Mouse (Mus musculus) erythroblast, embryonic 14.5 days (primary cell): ENCODE data around the gene Pik3ip1. TPM values are rescaled to one million over a fixed set of nuclear protein-coding genes. Genes with fewer than 3 reads are reported as not detected.

Source experiments
- H3K27me3 ChIP-seq: 2 replicates; pipeline ENCODE4 v1.6.1; 2012; ENCODE audit warnings: inconsistent platforms; ENCODE audit not compliant: control insufficient read depth
- H3K36me3 ChIP-seq: 2 replicates; pipeline ENCODE4 v1.6.1; 2012; ENCODE audit warnings: mild to moderate bottlenecking, inconsistent platforms; ENCODE audit not compliant: control insufficient read depth
- H3K4me1 ChIP-seq: 2 replicates; pipeline ENCODE4 v1.6.1; 2012; ENCODE audit warnings: inconsistent platforms; ENCODE audit not compliant: control insufficient read depth
- H3K4me3 ChIP-seq: replicated peaks from 2 replicates; pipeline ENCODE3; 2012; ENCODE audit warnings: moderate library complexity, mild to moderate bottlenecking, inconsistent platforms
- H3K9me3 ChIP-seq: 2 replicates; pipeline ENCODE4 v1.6.1; 2012; ENCODE audit warnings: low read length, inconsistent platforms, mixed read lengths; ENCODE audit not compliant: control insufficient read depth
- GATA1 ChIP-seq: IDR thresholded peaks from 2 replicates; pipeline ENCODE4 v1.6.1; 2012; ENCODE audit warnings: low read length, inconsistent platforms, mixed read lengths
- TAL1 ChIP-seq: IDR thresholded peaks from 3 replicates; pipeline ENCODE4 v1.6.1; 2012; ENCODE audit warnings: low read length, inconsistent platforms, mixed read lengths
- polyA plus RNA-seq: library from polyadenylated mRNA; stranded (reverse); fragments of >175 nt; gene quantifications from 2 replicates; pipeline ENCODE4 v1.2.3, GENCODE M21; 2012

The Pik3ip1 gene
- polyA plus RNA-seq, 1 experiment = 0.07 TPM

DNA sequence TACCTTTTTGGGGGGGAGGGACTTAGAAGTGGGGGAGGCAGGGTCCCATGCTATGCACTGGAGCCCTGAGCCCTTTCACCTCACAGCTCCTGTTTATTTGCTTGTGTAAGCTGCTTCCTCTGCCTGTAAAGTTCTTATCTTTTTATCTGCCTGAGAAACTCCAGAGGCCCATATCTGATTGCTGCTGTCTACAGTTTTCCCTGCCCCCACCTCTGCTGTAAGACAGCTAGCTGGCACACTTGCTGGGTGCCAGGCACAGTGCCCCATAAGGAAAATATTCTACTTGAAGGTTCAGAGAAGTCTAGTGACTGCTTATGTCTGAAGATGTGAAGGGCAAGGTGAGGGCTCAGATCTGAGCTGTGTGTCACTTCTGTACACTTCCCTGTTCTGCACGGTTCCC is 16.9 kb upstream of the Pik3ip1 start:
- H3K4me1 ChIP-seq = peaks cover 27% of the 10 kb centered on the region
- no peaks in the 10 kb centered on the region for H3K9me3 ChIP-seq
- TF ChIP-seq TAL1 = no peak
- TF ChIP-seq GATA1 = no peak
- no peaks in the 10 kb centered on the region for H3K27me3 ChIP-seq
- no peak overlapping the region for H3K4me3 ChIP-seq
- peaks cover 44% of the 10 kb centered on the region for H3K36me3 ChIP-seq

DNA sequence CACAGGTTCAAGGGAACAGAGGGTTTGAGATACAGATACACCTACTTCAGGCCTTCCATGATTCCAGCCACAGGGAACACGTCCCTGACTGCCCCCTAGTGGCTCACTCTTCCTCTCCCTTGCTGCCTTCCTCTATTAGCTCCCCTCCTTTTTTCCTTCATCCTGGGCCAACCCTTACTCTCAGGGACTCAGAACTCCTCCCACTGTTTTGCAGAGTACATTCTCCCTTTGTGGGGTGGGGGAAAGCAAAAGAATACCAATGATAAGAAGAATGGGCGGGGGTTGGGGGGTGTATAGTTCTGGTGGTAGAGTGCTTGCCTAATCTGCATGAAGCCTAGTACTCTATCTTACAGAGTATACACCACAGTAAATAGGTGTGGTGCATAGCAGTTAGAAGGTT is 16.1 kb upstream of the Pik3ip1 start:
- Histone ChIP-seq H3K36me3 (peaks cover 35% of the 10 kb centered on the region), H3K27me3 (no peaks in the 10 kb centered on the region), H3K4me1 (peaks cover 27% of the 10 kb centered on the region), H3K4me3 (no peak overlapping the region), H3K9me3 (no peaks in the 10 kb centered on the region)
- no peak for TF ChIP-seq GATA1
- TF ChIP-seq TAL1 = no peak

DNA sequence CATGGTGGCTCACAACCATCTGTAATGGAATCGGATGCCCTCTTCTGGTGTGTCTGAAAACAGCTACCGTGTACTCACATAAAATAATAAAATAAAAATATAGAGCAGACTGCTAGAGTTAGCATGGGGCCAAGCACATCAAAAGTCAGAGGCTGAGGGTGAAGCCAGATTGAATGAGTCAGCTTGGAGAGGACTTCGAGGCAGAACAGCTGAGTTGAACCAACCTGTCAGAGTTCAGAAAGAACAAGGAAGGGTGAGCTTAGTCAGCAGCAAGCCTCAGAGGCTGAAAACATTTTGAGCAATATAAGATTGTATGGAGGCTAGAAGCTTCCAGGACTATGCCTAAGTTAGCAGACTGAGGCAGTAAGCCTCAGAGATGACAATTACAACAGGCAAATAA is 11.9 kb upstream of the Pik3ip1 start:
- Histone ChIP-seq H3K4me1 (peaks cover 10% of the 10 kb centered on the region), H3K4me3 (no peak overlapping the region), H3K27me3 (no peaks in the 10 kb centered on the region), H3K36me3 (peaks cover 3% of the 10 kb centered on the region), H3K9me3 (no peaks in the 10 kb centered on the region)
- TF ChIP-seq GATA1 (no peak), TAL1 (no peak)

DNA sequence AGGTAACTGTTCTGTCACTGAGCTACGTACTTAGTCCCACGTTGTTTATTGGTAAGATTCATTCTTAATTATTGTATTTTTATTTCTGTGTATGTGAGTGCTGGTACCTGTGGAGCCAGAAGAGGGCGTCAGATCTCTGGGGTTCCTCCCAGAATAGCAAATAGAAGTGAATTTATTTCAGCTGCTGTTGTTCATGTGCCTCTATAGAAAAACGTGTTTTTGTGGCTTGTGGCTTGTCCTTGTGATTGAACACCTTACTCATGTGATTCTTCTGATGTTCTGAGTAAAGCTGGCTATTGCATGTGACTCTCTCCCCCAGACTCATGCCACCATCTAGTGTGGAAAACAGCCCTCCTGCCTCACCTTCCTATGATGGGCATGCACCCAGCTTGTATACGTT is 1.9 kb upstream of the Pik3ip1 start:
- H3K36me3 ChIP-seq = no peaks in the 10 kb centered on the region
- TF ChIP-seq GATA1 (no peak), TAL1 (no peak)
- peaks cover 38% of the 10 kb centered on the region for H3K27me3 ChIP-seq
- no peak overlapping the region for H3K4me3 ChIP-seq
- H3K9me3 ChIP-seq = peaks cover 6% of the 10 kb centered on the region
- peaks cover 17% of the 10 kb centered on the region for H3K4me1 ChIP-seq

DNA sequence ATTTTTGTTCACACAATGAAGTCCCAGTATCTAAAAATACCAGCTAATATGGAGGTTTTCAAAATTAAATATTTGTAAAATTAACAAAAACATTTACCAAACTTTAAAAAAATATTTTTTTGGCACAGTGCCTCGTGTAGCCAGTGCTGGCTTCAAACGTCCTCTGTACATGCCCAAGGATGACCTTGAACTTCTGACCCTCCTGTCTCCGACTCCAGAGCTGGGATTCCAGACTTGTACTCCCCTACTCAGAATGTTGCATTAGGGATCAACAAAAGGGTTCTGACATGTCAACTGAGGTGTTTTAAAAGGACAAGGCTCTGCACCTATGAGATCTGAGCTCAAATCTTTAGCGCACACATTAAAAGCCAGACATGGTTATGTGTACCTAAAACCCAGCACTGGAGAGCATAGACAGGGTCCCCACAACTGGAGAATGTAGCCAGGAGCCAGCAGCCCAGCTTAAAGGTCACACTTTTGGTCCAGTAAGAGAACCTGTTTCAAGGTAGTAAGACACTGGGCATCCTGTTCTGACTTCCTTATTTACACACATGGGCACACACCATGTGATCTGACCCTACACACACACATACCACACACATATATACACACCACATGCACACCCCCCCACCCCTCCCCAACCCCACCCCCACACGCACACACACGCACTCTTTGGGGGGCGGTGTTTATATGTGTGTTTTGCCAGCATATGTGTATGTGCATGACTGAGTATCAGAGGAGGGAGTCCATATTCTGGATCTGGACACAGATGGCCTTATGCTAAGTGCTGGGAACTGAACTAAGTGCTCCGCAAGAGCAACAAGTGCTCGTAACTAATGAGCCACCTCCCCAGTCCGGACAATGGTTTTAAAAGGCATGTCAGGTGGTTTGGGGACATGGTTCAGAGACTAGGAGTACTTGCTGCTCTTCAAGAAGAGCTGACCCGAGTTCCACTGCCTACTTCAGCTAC is 1.1 kb upstream of the Pik3ip1 start:
- no peak for TF ChIP-seq GATA1
- TF ChIP-seq TAL1 = no peak
- peaks cover 6% of the 10 kb centered on the region for H3K9me3 ChIP-seq
- no peaks in the 10 kb centered on the region for H3K36me3 ChIP-seq
- H3K4me3 ChIP-seq = no peak overlapping the region
- H3K4me1 ChIP-seq = peaks cover 17% of the 10 kb centered on the region
- H3K27me3 ChIP-seq = peaks cover 44% of the 10 kb centered on the region

DNA sequence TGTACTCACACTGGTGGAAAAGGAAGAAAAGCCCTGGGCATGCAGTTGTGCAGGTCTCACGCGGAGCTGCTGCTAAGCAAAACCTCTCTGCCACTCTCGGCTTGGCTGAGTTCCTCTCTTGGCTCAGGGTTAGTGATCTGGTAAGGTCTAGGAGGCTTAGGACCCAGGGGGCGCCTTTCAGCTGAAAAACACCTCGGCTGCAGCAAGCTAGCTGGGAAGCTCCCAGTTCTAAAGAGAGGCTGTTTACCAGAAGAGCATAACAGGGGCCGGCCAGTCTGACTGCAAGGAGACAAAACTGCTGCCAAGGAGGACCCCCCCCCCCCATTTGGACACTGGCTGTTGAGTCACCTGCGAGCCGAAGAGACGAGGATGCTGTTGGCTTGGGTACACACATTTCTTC is 365 bp downstream of the Pik3ip1 start:
- H3K36me3 ChIP-seq = no peaks in the 10 kb centered on the region
- peaks cover 17% of the 10 kb centered on the region for H3K4me1 ChIP-seq
- peaks cover 58% of the 10 kb centered on the region for H3K27me3 ChIP-seq
- peaks cover 6% of the 10 kb centered on the region for H3K9me3 ChIP-seq
- TF ChIP-seq GATA1 = no peak
- no peak for TF ChIP-seq TAL1
- no peak overlapping the region for H3K4me3 ChIP-seq

DNA sequence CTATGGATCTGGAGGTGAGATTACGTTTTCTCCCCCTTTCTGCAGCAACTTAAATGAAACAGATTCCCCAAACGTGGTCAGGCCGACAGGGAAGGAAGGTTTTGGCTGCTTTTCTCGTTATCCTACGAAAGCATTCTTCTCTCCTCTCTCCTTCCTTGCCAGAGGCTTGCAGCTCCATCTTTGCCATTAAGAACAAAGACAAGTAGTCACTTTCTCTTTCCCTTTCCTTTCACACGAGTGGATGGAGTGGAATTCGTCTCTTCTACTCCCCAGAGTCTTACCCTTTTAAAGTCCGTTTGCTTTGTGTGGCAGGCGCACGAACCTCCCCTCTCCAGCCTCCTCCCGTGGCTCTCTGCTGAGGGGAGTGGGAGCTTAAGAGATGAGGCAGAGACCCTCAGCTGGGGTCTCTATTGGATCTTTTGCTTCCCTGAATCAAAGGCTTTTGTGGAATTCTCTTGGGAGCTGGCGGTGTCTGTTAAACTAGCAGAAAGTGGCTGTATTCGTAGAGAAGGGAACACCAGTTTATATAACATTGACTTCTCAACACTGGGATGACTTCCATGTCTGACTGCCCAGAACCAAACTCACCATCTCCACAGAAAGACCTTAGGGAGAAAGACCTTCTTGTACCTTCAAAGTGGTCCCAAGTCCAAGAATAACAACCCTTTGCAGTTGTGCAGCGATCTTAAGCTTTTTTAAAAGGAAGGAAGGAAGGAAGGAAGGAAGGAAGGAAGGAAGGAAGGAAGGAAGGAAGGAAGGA is 970 bp downstream of the Pik3ip1 start:
- Histone ChIP-seq H3K36me3 (no peaks in the 10 kb centered on the region), H3K9me3 (peaks cover 6% of the 10 kb centered on the region), H3K4me1 (peaks cover 17% of the 10 kb centered on the region), H3K27me3 (peaks cover 64% of the 10 kb centered on the region), H3K4me3 (no peak overlapping the region)
- TF ChIP-seq TAL1 = no peak
- TF ChIP-seq GATA1 = no peak

DNA sequence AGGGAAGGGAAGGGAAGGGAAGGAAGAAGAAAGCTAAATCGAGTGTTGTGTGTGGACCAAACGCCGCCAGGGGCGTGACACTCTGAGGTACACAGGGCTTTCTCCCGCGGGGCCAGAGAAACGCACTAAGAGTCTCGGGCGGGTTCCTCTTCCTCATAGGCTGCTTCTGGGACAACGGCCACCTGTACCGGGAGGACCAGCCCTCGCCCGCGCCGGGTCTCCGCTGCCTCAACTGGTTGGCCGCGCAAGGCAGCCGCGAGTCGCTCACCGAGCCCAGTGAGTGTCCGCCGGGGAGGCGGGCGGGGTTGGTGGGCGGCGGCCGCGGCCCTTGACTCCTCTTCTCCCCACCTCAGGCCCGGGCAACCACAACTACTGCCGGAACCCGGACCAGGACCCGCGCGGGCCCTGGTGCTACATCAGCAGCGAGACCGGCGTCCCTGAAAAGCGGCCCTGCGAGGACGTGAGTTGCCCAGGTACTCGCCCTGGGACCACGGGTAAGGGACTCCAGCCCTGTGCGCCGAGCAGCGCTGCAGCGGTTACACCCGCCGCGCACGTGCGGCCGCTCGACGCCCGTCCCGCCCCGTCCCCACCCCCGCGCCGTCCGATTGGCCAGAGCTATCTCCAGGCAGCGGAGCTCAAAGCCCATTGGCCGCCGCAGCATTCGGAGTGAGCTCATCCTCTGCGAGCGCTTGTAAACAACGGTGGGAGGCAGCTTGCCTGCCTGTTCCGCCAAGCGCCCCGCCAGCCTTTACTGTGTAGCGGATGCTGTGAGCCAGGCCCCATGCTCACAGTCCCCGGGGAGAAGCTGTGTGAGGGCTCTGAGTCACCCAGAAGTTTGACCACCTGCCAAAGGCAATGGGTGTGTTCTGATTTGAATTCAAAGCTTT is 1.8 kb downstream of the Pik3ip1 start:
- H3K4me1 ChIP-seq = peaks cover 17% of the 10 kb centered on the region
- H3K27me3 ChIP-seq = peaks cover 67% of the 10 kb centered on the region

More for the DNA sequence above, 1.8 kb downstream of the Pik3ip1 start:
- Histone ChIP-seq H3K9me3 (peaks cover 6% of the 10 kb centered on the region), H3K4me3 (peak overlapping the region; percentile 23), H3K36me3 (no peaks in the 10 kb centered on the region)
- TF ChIP-seq TAL1 (no peak), GATA1 (no peak)
